Comparison of ENCODE assay signal across 21 mouse cellular contexts in genomic region chr2:63246091-63246612, GRCm38 (mm10).
DNase-seq lines count a peak whose midpoint lies in the region; ATAC-seq and TF ChIP-seq lines count a peak whose summit lies in the region.
"Had no signal": no experiment of that assay in that cellular context is flagged by ENCODE, and none has a peak within 500 bp of the region (broad histone marks: within the 10 kb centered on the region; RNA-seq: fewer than 3 reads in every experiment).

No protein-coding gene starts in this region.

- no peak overlapping the region for H3K27ac ChIP-seq in forebrain, embryonic 12.5 days
- H3K27ac ChIP-seq in forebrain, embryonic 10.5 days, result no peak overlapping the region
- no peak overlapping the region for H3K27ac ChIP-seq in midbrain, postnatal 0 days (ENCODE audit: low read depth, low read length)
- H3K27ac ChIP-seq in midbrain, embryonic 15.5 days, result no peak overlapping the region
- H3K27ac ChIP-seq: heart, adult 2 months; heart, embryonic 15.5 days; hindbrain, embryonic 10.5 days had no signal

- 48% methylated on average over 4 of the region's 4 CpGs for WGBS in forebrain, embryonic 12.5 days
- 64% methylated on average over 4 of the region's 4 CpGs for WGBS in forebrain, embryonic 10.5 days
- 71% methylated on average over 4 of the region's 4 CpGs for WGBS in midbrain, postnatal 0 days
- WGBS in midbrain, embryonic 15.5 days, result 56% methylated on average over 4 of the region's 4 CpGs

- no peak overlapping the region for H3K4me3 ChIP-seq in forebrain, embryonic 12.5 days (replicated peaks)
- H3K4me3 ChIP-seq in forebrain, embryonic 10.5 days, result no peak overlapping the region
- no peak overlapping the region for H3K4me3 ChIP-seq in midbrain, postnatal 0 days (ENCODE audit: low read depth, low read length)
- H3K4me3 ChIP-seq in midbrain, embryonic 15.5 days, result no peak overlapping the region
- H3K4me3 ChIP-seq: heart, adult 2 months; heart, embryonic 15.5 days; hindbrain, embryonic 10.5 days had no signal

- H3K4me2 ChIP-seq in forebrain, embryonic 12.5 days, result no peak overlapping the region
- H3K4me2 ChIP-seq in midbrain, postnatal 0 days (ENCODE audit: low read depth, low read length, poor library complexity, severe bottlenecking), result no peak overlapping the region
- no peak overlapping the region for H3K4me2 ChIP-seq in midbrain, embryonic 15.5 days
- H3K4me2 ChIP-seq: heart, embryonic 11.5 days; heart, embryonic 15.5 days had no signal

- no peaks in the 10 kb centered on the region for H3K9me3 ChIP-seq in forebrain, embryonic 12.5 days
- H3K9me3 ChIP-seq in forebrain, embryonic 10.5 days, result no peaks in the 10 kb centered on the region
- H3K9me3 ChIP-seq in midbrain, postnatal 0 days (ENCODE audit: low read length), result no peaks in the 10 kb centered on the region
- H3K9me3 ChIP-seq in midbrain, embryonic 15.5 days, result no peaks in the 10 kb centered on the region
- H3K9me3 ChIP-seq: heart, embryonic 15.5 days; hindbrain, embryonic 10.5 days had no signal

- DNase-seq in forebrain, embryonic 10.5 days (ENCODE audit: extremely low spot score, low spot score), result no peak
- no peak for DNase-seq in frontal cortex, adult 2 months (ENCODE audit: extremely low spot score in 1 of 2, low spot score in 1 of 2)
- DNase-seq in midbrain, postnatal 0 days (ENCODE audit: low spot score), result peak; percentile 1
- peak; percentile 79 for DNase-seq in retina, embryonic 14.5 days (ENCODE audit: low spot score)
- DNase-seq in spleen, postnatal 10 days (ENCODE audit: low spot score in 2 of 2), result no peak
- DNase-seq: adrenal gland, postnatal 14 days; cerebellum, adult 2 months; cerebellum, postnatal 10 days; gastrocnemius, postnatal 14 days; heart, adult 2 months had no signal

- no peaks in the 10 kb centered on the region for H3K4me1 ChIP-seq in forebrain, embryonic 12.5 days
- no peaks in the 10 kb centered on the region for H3K4me1 ChIP-seq in forebrain, embryonic 10.5 days
- H3K4me1 ChIP-seq in midbrain, postnatal 0 days (ENCODE audit: insufficient read depth, low read length), result no peaks in the 10 kb centered on the region
- no peaks in the 10 kb centered on the region for H3K4me1 ChIP-seq in midbrain, embryonic 15.5 days
- H3K4me1 ChIP-seq: heart, embryonic 15.5 days; hindbrain, embryonic 10.5 days had no signal

- H3K9ac ChIP-seq in forebrain, embryonic 12.5 days, result no peak overlapping the region
- no peak overlapping the region for H3K9ac ChIP-seq in midbrain, postnatal 0 days (replicated peaks; ENCODE audit: low read length, poor library complexity, severe bottlenecking)
- no peak overlapping the region for H3K9ac ChIP-seq in midbrain, embryonic 15.5 days
- H3K9ac ChIP-seq: heart, embryonic 15.5 days had no signal

- TF ChIP-seq CTCF in midbrain, postnatal 0 days (IDR thresholded peaks at IDR 0.05), result no peak

- H3K27me3 ChIP-seq in forebrain, embryonic 12.5 days, result no peaks in the 10 kb centered on the region
- H3K27me3 ChIP-seq in forebrain, embryonic 10.5 days (ENCODE audit: poor library complexity, severe bottlenecking), result no peaks in the 10 kb centered on the region
- H3K27me3 ChIP-seq in midbrain, postnatal 0 days (ENCODE audit: insufficient read depth, low read length), result no peaks in the 10 kb centered on the region
- H3K27me3 ChIP-seq in midbrain, embryonic 15.5 days (replicated peaks), result no peaks in the 10 kb centered on the region
- H3K27me3 ChIP-seq: heart, embryonic 15.5 days; Patski had no signal

- ATAC-seq in forebrain, embryonic 12.5 days (ENCODE audit: low FRiP score), result peak; percentile 49; the same call in 1 of the 2 replicates
- ATAC-seq in frontal cortex, adult (ENCODE audit: low TSS enrichment), result peak; percentile 59; the same call in 1 of the 2 replicates
- no peak for ATAC-seq in midbrain, postnatal 0 days (ENCODE audit: low FRiP score)
- no peak for ATAC-seq in midbrain, embryonic 15.5 days (replicated peaks)
- ATAC-seq: activated CD4-positive, CD25-positive, alpha-beta regulatory T cell, adult 4 months; hindbrain, embryonic 16.5 days; inflammation-experienced regulatory T-cells, adult 6 months; intestine, postnatal 0 days; Patski had no signal

- no peaks in the 10 kb centered on the region for H3K36me3 ChIP-seq in forebrain, embryonic 12.5 days (replicated peaks)
- no peaks in the 10 kb centered on the region for H3K36me3 ChIP-seq in forebrain, embryonic 10.5 days (replicated peaks)
- no peaks in the 10 kb centered on the region for H3K36me3 ChIP-seq in midbrain, postnatal 0 days (ENCODE audit: insufficient read depth, low read length)
- H3K36me3 ChIP-seq in midbrain, embryonic 15.5 days (replicated peaks), result no peaks in the 10 kb centered on the region
- H3K36me3 ChIP-seq: heart, embryonic 15.5 days; hindbrain, embryonic 10.5 days had no signal

Comparison
In these comparisons a context has a peak if more than half of its experiments do, and no peak if none do; other contexts are left out.
1. ATAC-seq: peak in forebrain, embryonic 12.5 days (single experiment) and frontal cortex, adult (single experiment); none in midbrain, postnatal 0 days (single experiment) and midbrain, embryonic 15.5 days (single experiment).
2. DNase-seq: peak in midbrain, postnatal 0 days (single experiment) and retina, embryonic 14.5 days (single experiment); none in forebrain, embryonic 10.5 days (single experiment), frontal cortex, adult 2 months (0 of 2) and spleen, postnatal 10 days (0 of 2).